Mouse (Mus musculus) G1E (cell line): ENCODE results near the gene Azin2. TPM values are rescaled to one million over a fixed set of nuclear protein-coding genes. Genes with fewer than 3 reads are reported as not detected.

Source experiments
- ATAC-seq: 2 replicates; pipeline ENCODE4 v1.8.0; 2016; ENCODE audit warnings: mild to moderate bottlenecking; ENCODE audit not compliant: insufficient number of reproducible peaks, poor library complexity, low FRiP score, severe bottlenecking; ENCODE audit errors: extremely low read depth
- DNase-seq: peaks from one replicate; pipeline ENCODE4 v3.0.0; 2012; ENCODE audit warnings: low spot score
- H3K27me3 ChIP-seq: 2 replicates; pipeline ENCODE4 v1.6.1; 2012; ENCODE audit warnings: mild to moderate bottlenecking, low read length, inconsistent platforms; ENCODE audit not compliant: insufficient read depth
- H3K36me3 ChIP-seq: replicated peaks from 2 replicates; pipeline ENCODE3; 2012; ENCODE audit warnings: mild to moderate bottlenecking, inconsistent platforms
- H3K4me1 ChIP-seq: 2 replicates; pipeline ENCODE4 v1.6.1; 2012; ENCODE audit warnings: low read depth, low read length, inconsistent platforms, mixed read lengths; ENCODE audit not compliant: insufficient read depth
- H3K4me3 ChIP-seq: 2 replicates; pipeline ENCODE4 v1.5.1; 2012; ENCODE audit warnings: low read depth, mild to moderate bottlenecking, inconsistent platforms, low read length, moderate library complexity, mixed read lengths
- H3K9me3 ChIP-seq: replicated peaks from 2 replicates; pipeline ENCODE4 v1.6.1; 2012; ENCODE audit warnings: inconsistent platforms
- CTCF ChIP-seq: IDR thresholded peaks from 2 replicates; pipeline ENCODE4 v1.5.1; 2012; ENCODE audit warnings: low read depth, low read length, inconsistent platforms, mixed read lengths
- GATA1 ChIP-seq: IDR thresholded peaks from 2 replicates; pipeline ENCODE4 v1.6.1; 2012; ENCODE audit warnings: borderline replicate concordance, low read length, inconsistent platforms, mixed read lengths
- GATA2 ChIP-seq: IDR thresholded peaks from 2 replicates; pipeline ENCODE4 v1.6.1; 2012; ENCODE audit warnings: low read depth, low read length, inconsistent platforms, borderline replicate concordance
- POLR2AphosphoS5 ChIP-seq: IDR thresholded peaks from 2 replicates; pipeline ENCODE4 v1.6.1; 2012; ENCODE audit warnings: low read depth, low read length, inconsistent platforms; ENCODE audit not compliant: insufficient replicate concordance
- TAL1 ChIP-seq: conservative IDR thresholded peaks from 2 replicates; pipeline ENCODE4 v1.6.1; 2012; ENCODE audit warnings: low read depth, low read length, inconsistent platforms, mixed read lengths
- polyA plus RNA-seq: library from polyadenylated mRNA; stranded (reverse); fragments of >175 nt; gene quantifications from 2 replicates; pipeline ENCODE4 v1.2.3, GENCODE M21; 2012
- total RNA-seq, 2 experiments: library from RNA; stranded (forward) in 1 of 2; stranded (reverse) in 1 of 2; fragments of 200-1000 nt in 1 of 2; fragments of >200 nt in 1 of 2; fragmentation: Nextera tagmentation in 1 of 2; gene quantifications; 2 replicates each; pipeline ENCODE4 v1.2.3; 2014 to 2017

Gene Azin2
- total and polyA plus RNA-seq, 3 experiments, result not detected

GRCm38 (mm10) chr4:128891157-128891556, 71.1 kb downstream of the Azin2 start:
- DNase-seq (no peak), ATAC-seq (no peak)
- TF ChIP-seq POLR2AphosphoS5, result no peak
- TF ChIP-seq TAL1, result no peak
- TF ChIP-seq GATA1, result no peak
- TF ChIP-seq CTCF, result no peak
- no peak for TF ChIP-seq GATA2

GRCm38 (mm10) chr4:128889752-128890630, 72.3 kb downstream of the Azin2 start:
- no peak for DNase-seq
- no peaks in the 10 kb centered on the region for H3K27me3 ChIP-seq
- no peak for TF ChIP-seq GATA1
- TF ChIP-seq GATA2, result no peak
- no peak for TF ChIP-seq POLR2AphosphoS5
- TF ChIP-seq TAL1, result no peak
- no peak overlapping the region for H3K4me3 ChIP-seq
- ATAC-seq, result no peak
- H3K4me1 ChIP-seq, result no peaks in the 10 kb centered on the region
- no peaks in the 10 kb centered on the region for H3K36me3 ChIP-seq
- no peaks in the 10 kb centered on the region for H3K9me3 ChIP-seq

More at GRCm38 (mm10) chr4:128891157-128891556, 71.1 kb downstream of the Azin2 start:
- Histone ChIP-seq H3K4me1 (no peaks in the 10 kb centered on the region), H3K4me3 (no peak overlapping the region), H3K27me3 (no peaks in the 10 kb centered on the region), H3K9me3 (no peaks in the 10 kb centered on the region), H3K36me3 (no peaks in the 10 kb centered on the region)

GRCm38 (mm10) chr4:128888436-128888990, 73.7 kb downstream of the Azin2 start:
- H3K36me3 ChIP-seq, result no peaks in the 10 kb centered on the region
- DNase-seq, result no peak
- H3K4me1 ChIP-seq, result no peaks in the 10 kb centered on the region
- no peak for ATAC-seq
- no peak overlapping the region for H3K4me3 ChIP-seq
- TF ChIP-seq TAL1 (no peak), POLR2AphosphoS5 (no peak), GATA1 (no peak), GATA2 (no peak), CTCF (no peak)
- H3K27me3 ChIP-seq, result peaks cover 3% of the 10 kb centered on the region; the same call in 1 of the 2 replicates
- H3K9me3 ChIP-seq, result peaks cover 10% of the 10 kb centered on the region

GRCm38 (mm10) chr4:128887641-128888091, 74.6 kb downstream of the Azin2 start:
- TF ChIP-seq GATA1, result no peak
- no peak for TF ChIP-seq TAL1
- TF ChIP-seq POLR2AphosphoS5, result no peak
- no peak for TF ChIP-seq CTCF
- TF ChIP-seq GATA2, result no peak
- no peak overlapping the region for H3K4me3 ChIP-seq
- DNase-seq (no peak), ATAC-seq (no peak)
- H3K4me1 ChIP-seq, result no peaks in the 10 kb centered on the region
- peaks cover 11% of the 10 kb centered on the region for H3K9me3 ChIP-seq
- no peaks in the 10 kb centered on the region for H3K36me3 ChIP-seq
- peaks cover 5% of the 10 kb centered on the region; the same call in 1 of the 2 replicates for H3K27me3 ChIP-seq

DNA sequence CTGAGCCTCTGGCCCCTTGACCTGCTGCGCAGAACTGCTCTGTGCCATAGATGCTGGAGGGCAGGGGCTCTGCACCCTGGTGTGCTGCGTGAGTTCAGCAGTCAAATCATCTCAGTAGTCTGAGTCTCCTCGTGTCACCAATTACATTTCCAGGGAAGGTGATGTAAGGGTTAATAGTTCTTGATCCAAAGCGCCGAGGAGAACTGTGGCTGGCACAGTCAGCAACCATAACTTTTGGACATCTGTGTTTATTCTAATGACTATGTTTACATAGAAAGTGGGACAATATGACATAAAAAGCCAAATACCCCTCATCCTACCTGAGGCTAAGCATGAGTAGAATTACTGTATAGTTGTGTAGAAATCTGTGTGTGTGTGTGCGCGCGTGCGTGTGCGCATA, 75.2 kb downstream of the Azin2 start:
- H3K36me3 ChIP-seq, result no peaks in the 10 kb centered on the region
- no peak overlapping the region for H3K4me3 ChIP-seq
- H3K27me3 ChIP-seq, result peaks cover 5% of the 10 kb centered on the region; the same call in 1 of the 2 replicates
- no peak for DNase-seq
- peaks cover 11% of the 10 kb centered on the region for H3K9me3 ChIP-seq
- TF ChIP-seq TAL1 (no peak), CTCF (no peak), GATA2 (no peak), GATA1 (no peak), POLR2AphosphoS5 (no peak)
- H3K4me1 ChIP-seq, result no peaks in the 10 kb centered on the region
- ATAC-seq, result no peak

GRCm38 (mm10) chr4:128886571-128886970, 75.7 kb downstream of the Azin2 start:
- TF ChIP-seq TAL1 (no peak), GATA2 (no peak), POLR2AphosphoS5 (no peak), GATA1 (no peak), CTCF (no peak)
- peaks cover 11% of the 10 kb centered on the region for H3K9me3 ChIP-seq
- ATAC-seq (no peak), DNase-seq (no peak)
- H3K36me3 ChIP-seq, result no peaks in the 10 kb centered on the region
- H3K27me3 ChIP-seq, result peaks cover 5% of the 10 kb centered on the region; the same call in 1 of the 2 replicates
- H3K4me3 ChIP-seq, result no peak overlapping the region
- no peaks in the 10 kb centered on the region for H3K4me1 ChIP-seq
